Mouse (Mus musculus) urinary bladder, postnatal 14 days (tissue): ENCODE results near the gene Pgpep1.

ENCODE experiments used
- DNase-seq: peaks from one replicate; pipeline ENCODE4 v3.0.0; 2021; ENCODE audit warnings: low spot score

Pgpep1 gene

GRCm38 (mm10) chr8:70631436-70631835 lies 28.8 kb downstream of the Pgpep1 start:
- DNase-seq: no peak

- peak; percentile 67 for DNase-seq
Observed at GRCm38 (mm10) chr8:70630532-70631381, 29.4 kb downstream of the Pgpep1 start.

- DNase-seq: peak; percentile 81
Observed at GRCm38 (mm10) chr8:70629574-70630531, 30.3 kb downstream of the Pgpep1 start.

- DNase-seq: no peak
Observed at GRCm38 (mm10) chr8:70628986-70629490, 31.1 kb downstream of the Pgpep1 start.

GRCm38 (mm10) chr8:70627041-70627440 lies 33.1 kb downstream of the Pgpep1 start:
- no peak for DNase-seq

- peak; percentile 66 for DNase-seq
Observed at GRCm38 (mm10) chr8:70625104-70625503, 35.1 kb downstream of the Pgpep1 start.

GRCm38 (mm10) chr8:70622220-70622619 lies 38.0 kb downstream of the Pgpep1 start:
- no peak for DNase-seq

GRCm38 (mm10) chr8:70618888-70619334 lies 41.3 kb downstream of the Pgpep1 start:
- no peak for DNase-seq

GRCm38 (mm10) chr8:70617985-70618384 lies 42.2 kb downstream of the Pgpep1 start:
- no peak for DNase-seq

GRCm38 (mm10) chr8:70616645-70617044 lies 43.5 kb downstream of the Pgpep1 start:
- no peak for DNase-seq

GRCm38 (mm10) chr8:70615894-70616293 lies 44.3 kb downstream of the Pgpep1 start, which contains the start of gene Lrrc25:
Gene Lrrc25, plus strand, starts transcription at chr8:70616155.
- DNase-seq: no peak

GRCm38 (mm10) chr8:70615281-70615680 lies 44.9 kb downstream of the Pgpep1 start:
- no peak for DNase-seq

- no peak for DNase-seq
Observed at GRCm38 (mm10) chr8:70614469-70614868, 45.7 kb downstream of the Pgpep1 start.

- DNase-seq: no peak
Observed at GRCm38 (mm10) chr8:70613763-70614162, 46.4 kb downstream of the Pgpep1 start.

- peak; percentile 88 for DNase-seq
Observed at GRCm38 (mm10) chr8:70611849-70612248, 48.3 kb downstream of the Pgpep1 start.

- DNase-seq: peak; percentile 86
Observed at GRCm38 (mm10) chr8:70610796-70611771, 49.1 kb downstream of the Pgpep1 start.

- DNase-seq: peak; percentile 92
Observed at GRCm38 (mm10) chr8:70609849-70610795, 50.1 kb downstream of the Pgpep1 start.

GRCm38 (mm10) chr8:70609368-70609848 lies 50.8 kb downstream of the Pgpep1 start:
- DNase-seq: peak; percentile 89

- DNase-seq: no peak
Observed at GRCm38 (mm10) chr8:70608749-70609367, 51.3 kb downstream of the Pgpep1 start, which contains the start of gene Ssbp4. Gene Ssbp4, minus strand, starts transcription at chr8:70608872.
